Mouse (Mus musculus) heart, embryonic 14.5 days (tissue): ENCODE measurements at regions not wholly inside any gene's neighbourhood (a gene's known extent, or its start where the extent isn't known, plus 50 kb on each side); places are given as distances from the start of the nearest gene placed in this dataset.
A peak's percentile ranks its signal among the peaks of the same experiment; 100 is the strongest.

ENCODE experiments used
- ATAC-seq: fragments of 200-750 bp; cut with Nextera tagmentation; 2 replicates; pipeline ENCODE4 v1.8.0; 2017; ENCODE audit warnings: low read depth, moderate TSS enrichment; ENCODE audit not compliant: insufficient number of reproducible peaks, insufficient read depth, low FRiP score
- H3K27ac ChIP-seq, 2 experiments: fragments of 200-500 bp in 1 of 2; fragments of 300-500 bp in 1 of 2; sonication (generic) in 1 of 2; replicated peaks in 1 of 2; 2 replicates each; pipeline ENCODE4 v1.5.1; 2012 to 2014; ENCODE audit warnings: low read depth in 2 of 2, low read length in 2 of 2, control low read depth in 1 of 2, mild to moderate bottlenecking in 1 of 2, mixed read lengths in 1 of 2; ENCODE audit not compliant: control insufficient read depth in 1 of 2, insufficient read depth in 1 of 2
- H3K27me3 ChIP-seq: fragments of 300-500 bp; sonication (generic); 2 replicates; pipeline ENCODE4 v1.6.1; 2014; ENCODE audit warnings: mild to moderate bottlenecking, low read length, control low read depth; ENCODE audit not compliant: control insufficient read depth, insufficient read depth
- H3K36me3 ChIP-seq: fragments of 300-500 bp; sonication (generic); 2 replicates; pipeline ENCODE4 v1.6.1; 2014; ENCODE audit warnings: mild to moderate bottlenecking, control low read depth, low read length, mixed read lengths; ENCODE audit not compliant: control insufficient read depth, insufficient read depth
- H3K4me1 ChIP-seq, 2 experiments: fragments of 200-500 bp in 1 of 2; fragments of 300-500 bp in 1 of 2; sonication (generic) in 1 of 2; 2 replicates each; pipeline ENCODE4 v1.6.1; 2012 to 2014; ENCODE audit warnings: low read length in 2 of 2, control low read depth in 1 of 2, mixed read lengths in 1 of 2; ENCODE audit not compliant: control insufficient read depth in 2 of 2, insufficient read depth in 2 of 2
- H3K4me2 ChIP-seq: fragments of 300-500 bp; sonication (generic); 2 replicates; pipeline ENCODE4 v1.6.1; 2014; ENCODE audit warnings: mild to moderate bottlenecking, low read length
- H3K4me3 ChIP-seq, 2 experiments: fragments of 200-500 bp in 1 of 2; fragments of 300-500 bp in 1 of 2; sonication (generic) in 1 of 2; 2 replicates each; pipeline ENCODE4 v1.5.1; 2012 to 2014; ENCODE audit warnings: low read length in 2 of 2, mild to moderate bottlenecking in 2 of 2, control low read depth in 1 of 2, low read depth in 1 of 2, moderate library complexity in 1 of 2; ENCODE audit not compliant: control insufficient read depth in 1 of 2, insufficient read depth in 1 of 2
- H3K9ac ChIP-seq: fragments of 300-500 bp; sonication (generic); 2 replicates; pipeline ENCODE4 v1.6.1; 2014; ENCODE audit warnings: mild to moderate bottlenecking, low read length
- H3K9me3 ChIP-seq: fragments of 300-500 bp; sonication (generic); 2 replicates; pipeline ENCODE4 v1.6.1; 2016; ENCODE audit warnings: low read length, control low read depth; ENCODE audit not compliant: control insufficient read depth
- WGBS: fragments of 180-500 bp; shearing (Covaris S2); extraction: QIAGEN DNeasy Blood & Tissue Kit; methylation state at CpG from one replicate; pipeline ENCODE4 v1.1.7; 2014; 5-methylcytosine and 5-hydroxymethylcytosine counted together

- Histone ChIP-seq H3K9ac (no peak overlapping the region), H3K4me1 (no peaks in the 10 kb centered on the region), H3K4me3 (no peak overlapping the region), H3K9me3 (peaks cover 6% of the 10 kb centered on the region; the same call in 1 of the 2 replicates), H3K27me3 (no peaks in the 10 kb centered on the region), H3K36me3 (no peaks in the 10 kb centered on the region), H3K27ac (no peak overlapping the region), H3K4me2 (no peak overlapping the region)
- WGBS = 81% methylated on average over 3 of the region's 3 CpGs
- ATAC-seq = no peak
Observed at GRCm38 (mm10) chr5:106199061-106199460, 258.9 kb downstream of the Barhl2 start.

GRCm38 (mm10) chr5:106191141-106191540 is 266.8 kb downstream of the Barhl2 start:
- ATAC-seq = no peak
- 83% methylated on average over 11 of the region's 11 CpGs for WGBS

GRCm38 (mm10) chr5:106181726-106182125 is 276.2 kb downstream of the Barhl2 start:
- 0 out of 2 replicates have a peak, but pooled peaks cover 3% of the 10 kb centered on the region for H3K9me3 ChIP-seq
- H3K36me3 ChIP-seq = no peaks in the 10 kb centered on the region
- 90% methylated on average over 23 of the region's 23 CpGs for WGBS
- H3K9ac ChIP-seq = no peak overlapping the region
- no peak overlapping the region for H3K4me3 ChIP-seq
- no peak overlapping the region for H3K4me2 ChIP-seq
- no peaks in the 10 kb centered on the region for H3K27me3 ChIP-seq
- no peaks in the 10 kb centered on the region for H3K4me1 ChIP-seq
- no peak for ATAC-seq
- no peak overlapping the region for H3K27ac ChIP-seq

More at GRCm38 (mm10) chr5:106191141-106191540, 266.8 kb downstream of the Barhl2 start:
- H3K4me2 ChIP-seq = no peak overlapping the region
- no peak overlapping the region for H3K4me3 ChIP-seq
- H3K27ac ChIP-seq = no peak overlapping the region
- no peaks in the 10 kb centered on the region for H3K4me1 ChIP-seq
- no peak overlapping the region for H3K9ac ChIP-seq
- H3K36me3 ChIP-seq = no peaks in the 10 kb centered on the region
- peaks cover 6% of the 10 kb centered on the region; the same call in 1 of the 2 replicates for H3K9me3 ChIP-seq
- no peaks in the 10 kb centered on the region for H3K27me3 ChIP-seq

- peak overlapping the region; percentile 31 for H3K4me2 ChIP-seq
- 5% methylated on average over 3 of the region's 3 CpGs for WGBS
- ATAC-seq = no peak
- H3K36me3 ChIP-seq = no peaks in the 10 kb centered on the region
- no peak overlapping the region for H3K4me3 ChIP-seq
- H3K4me1 ChIP-seq = peaks cover 7 to 10% of the 10 kb centered on the region in 2 experiments
- no peaks in the 10 kb centered on the region for H3K9me3 ChIP-seq
- no peak overlapping the region for H3K9ac ChIP-seq
- H3K27me3 ChIP-seq = no peaks in the 10 kb centered on the region
- no peak overlapping the region for H3K27ac ChIP-seq
Observed at GRCm38 (mm10) chr5:106172162-106172561, 285.8 kb downstream of the Barhl2 start.

- H3K27ac ChIP-seq = no peak overlapping the region
- H3K4me3 ChIP-seq = no peak overlapping the region
- peaks cover 7 to 10% of the 10 kb centered on the region in 2 experiments for H3K4me1 ChIP-seq
- 95% methylated on average over 4 of the region's 4 CpGs for WGBS
- no peak for ATAC-seq
- no peak overlapping the region for H3K4me2 ChIP-seq
- H3K36me3 ChIP-seq = no peaks in the 10 kb centered on the region
- H3K27me3 ChIP-seq = no peaks in the 10 kb centered on the region
- H3K9me3 ChIP-seq = no peaks in the 10 kb centered on the region
- H3K9ac ChIP-seq = no peak overlapping the region
Observed at GRCm38 (mm10) chr5:106170405-106170804, 287.6 kb downstream of the Barhl2 start.

GRCm38 (mm10) chr5:106167556-106167955 is 290.4 kb downstream of the Barhl2 start:
- Histone ChIP-seq H3K27me3 (no peaks in the 10 kb centered on the region), H3K9me3 (no peaks in the 10 kb centered on the region), H3K4me2 (no peak overlapping the region), H3K36me3 (no peaks in the 10 kb centered on the region), H3K27ac (no peak overlapping the region), H3K4me1 (peaks cover 7 to 10% of the 10 kb centered on the region in 2 experiments), H3K4me3 (no peak overlapping the region), H3K9ac (no peak overlapping the region)
- 79% methylated on average over 11 of the region's 11 CpGs for WGBS
- no peak for ATAC-seq

GRCm38 (mm10) chr5:106166266-106166665 is 289.9 kb downstream of the Zfp326 start:
- Histone ChIP-seq H3K4me1 (no peaks in the 10 kb centered on the region), H3K27me3 (no peaks in the 10 kb centered on the region), H3K9me3 (no peaks in the 10 kb centered on the region), H3K36me3 (no peaks in the 10 kb centered on the region), H3K4me3 (no peak overlapping the region), H3K9ac (no peak overlapping the region), H3K27ac (no peak overlapping the region), H3K4me2 (no peak overlapping the region)
- no peak for ATAC-seq
- WGBS = 51% methylated on average over 5 of the region's 5 CpGs

GRCm38 (mm10) chr5:106164190-106164589 is 287.8 kb downstream of the Zfp326 start:
- no peak overlapping the region for H3K27ac ChIP-seq
- H3K36me3 ChIP-seq = no peaks in the 10 kb centered on the region
- ATAC-seq = no peak
- H3K9me3 ChIP-seq = no peaks in the 10 kb centered on the region
- WGBS = 87% methylated on average over 8 of the region's 8 CpGs
- H3K9ac ChIP-seq = no peak overlapping the region
- no peaks in the 10 kb centered on the region for H3K4me1 ChIP-seq
- no peak overlapping the region for H3K4me3 ChIP-seq
- H3K27me3 ChIP-seq = no peaks in the 10 kb centered on the region
- H3K4me2 ChIP-seq = no peak overlapping the region
